Mouse (Mus musculus) ZHBTc4 (cell line): ENCODE measurements around the gene Slc2a9.
"Not testable (repeated sequence)": the region's sequence is repeated elsewhere in the genome, so short reads cannot be mapped to it uniquely, and the experiment has no call there.

Experiments
- DNase-seq: peaks from one replicate; pipeline ENCODE4 v3.0.0-alpha.2; 2011; ENCODE audit warnings: low read depth, low spot score

Gene Slc2a9

GRCm38 (mm10) chr5:38504116-38504515, 1.2 kb upstream of the Slc2a9 start:
- DNase-seq, result no peak

- DNase-seq, result no peak
These were observed 2.9 kb downstream of the Slc2a9 start for GRCm38 (mm10) chr5:38500043-38500442.

- DNase-seq, result no peak
These were observed 3.6 kb downstream of the Slc2a9 start for GRCm38 (mm10) chr5:38499316-38499811.

- DNase-seq, result no peak
These were observed 4.5 kb downstream of the Slc2a9 start for GRCm38 (mm10) chr5:38498479-38498878.

GRCm38 (mm10) chr5:38496491-38497057, 6.4 kb downstream of the Slc2a9 start:
- DNase-seq, result no peak

GRCm38 (mm10) chr5:38493890-38494289, 9.1 kb downstream of the Slc2a9 start:
- peak; percentile 71 for DNase-seq

GRCm38 (mm10) chr5:38491763-38492162, 11.2 kb downstream of the Slc2a9 start:
- no peak for DNase-seq

GRCm38 (mm10) chr5:38489739-38490138, 13.2 kb downstream of the Slc2a9 start:
- no peak for DNase-seq

GRCm38 (mm10) chr5:38488673-38489615, 14.0 kb downstream of the Slc2a9 start:
- DNase-seq, result peak; percentile 41

GRCm38 (mm10) chr5:38488026-38488425, 14.9 kb downstream of the Slc2a9 start:
- DNase-seq, result peak; percentile 57

GRCm38 (mm10) chr5:38487247-38487646, 15.7 kb downstream of the Slc2a9 start:
- DNase-seq, result no peak

GRCm38 (mm10) chr5:38485946-38486345, 17.0 kb downstream of the Slc2a9 start:
- DNase-seq, result peak; percentile 28

- DNase-seq, result no peak
These were observed 19.3 kb downstream of the Slc2a9 start for GRCm38 (mm10) chr5:38483518-38484110.

- DNase-seq, result no peak
These were observed 21.9 kb downstream of the Slc2a9 start for GRCm38 (mm10) chr5:38480822-38481707.

GRCm38 (mm10) chr5:38479908-38480725, 22.8 kb downstream of the Slc2a9 start:
- DNase-seq, result no peak

GRCm38 (mm10) chr5:38479545-38479907, 23.4 kb downstream of the Slc2a9 start:
- not testable (repeated sequence) for DNase-seq

GRCm38 (mm10) chr5:38479027-38479426, 23.9 kb downstream of the Slc2a9 start:
- no peak for DNase-seq

- DNase-seq, result peak; percentile 42
These were observed 25.1 kb downstream of the Slc2a9 start for GRCm38 (mm10) chr5:38477731-38478445.

GRCm38 (mm10) chr5:38476861-38477565, 25.9 kb downstream of the Slc2a9 start:
- no peak for DNase-seq
